Mouse (Mus musculus): ENCODE measurements at regions not wholly inside any gene's neighbourhood (a gene's known extent, or its start where the extent isn't known, plus 50 kb on each side); places are given as distances from the start of the nearest gene placed in this dataset.

DNA sequence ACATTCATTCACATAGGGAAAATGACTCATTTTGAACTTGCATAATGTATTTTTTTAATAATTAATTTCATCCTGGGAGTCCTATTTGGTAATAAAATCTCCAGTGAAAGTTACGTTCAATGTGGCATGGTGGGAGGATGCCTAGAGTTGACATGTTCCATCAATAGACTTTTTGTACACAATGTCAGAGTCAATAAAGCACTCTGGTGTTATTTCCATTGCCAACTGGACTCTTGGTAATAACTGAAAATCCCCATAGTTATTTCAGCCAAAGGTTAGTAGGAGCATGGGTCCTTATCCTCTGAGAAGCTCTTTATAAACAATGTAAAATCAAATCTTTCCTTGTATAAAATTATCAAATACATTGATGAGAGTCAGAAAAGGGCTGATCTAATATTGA, 87.3 kb downstream of the P2ry1 start:
- DNase-seq, result no peak
- no peak overlapping the region for H3K4me3 ChIP-seq (ENCODE audit: insufficient read depth, low read depth, low read length)

DNA sequence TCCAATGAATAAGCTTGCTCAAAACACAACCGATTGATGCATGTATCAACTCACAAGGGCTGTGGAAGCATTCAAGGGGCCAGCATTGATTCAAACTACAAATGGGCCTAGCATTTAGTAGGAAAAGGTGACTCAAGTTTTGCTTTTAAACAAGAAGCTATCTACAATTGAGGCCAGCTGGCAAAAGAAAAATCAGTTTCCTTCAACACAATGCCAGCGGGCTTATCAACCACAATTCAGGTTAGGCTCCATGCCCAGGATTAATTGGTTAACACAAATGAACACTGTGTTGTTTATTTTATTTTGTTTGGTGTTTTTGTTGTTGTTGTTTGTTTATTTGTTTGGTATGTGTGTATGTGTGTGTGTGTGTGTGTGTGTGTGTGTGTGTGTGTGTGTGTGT, 89.4 kb downstream of the P2ry1 start:
- H3K4me1 ChIP-seq (ENCODE audit: control insufficient read depth, insufficient read depth, low read length), result no peaks in the 10 kb centered on the region
- no peak overlapping the region for H3K27ac ChIP-seq (ENCODE audit: insufficient read depth, low read depth, low read length)
- 89% methylated on average over 2 of the region's 2 CpGs for WGBS
- TF ChIP-seq POLR2A (IDR thresholded peaks at IDR 0.05; ENCODE audit: low read depth, low read length) (no peak), CTCF (conservative IDR thresholded peaks at IDR 0.05; ENCODE audit: insufficient read depth, insufficient read length, low read depth, low read length) (no peak)
- H3K27me3 ChIP-seq (replicated peaks; ENCODE audit: control insufficient read depth, insufficient read depth, low read length), result no peaks in the 10 kb centered on the region
- no peaks in the 10 kb centered on the region for H3K36me3 ChIP-seq (ENCODE audit: control insufficient read depth, insufficient read depth, low read length)
- no peak for DNase-seq
- H3K4me3 ChIP-seq (ENCODE audit: insufficient read depth, low read depth, low read length), result no peak overlapping the region

More for the DNA sequence above, 87.3 kb downstream of the P2ry1 start:
- no peaks in the 10 kb centered on the region for H3K36me3 ChIP-seq (ENCODE audit: control insufficient read depth, insufficient read depth, low read length)
- TF ChIP-seq CTCF (conservative IDR thresholded peaks at IDR 0.05; ENCODE audit: insufficient read depth, insufficient read length, low read depth, low read length), result no peak
- no peak for TF ChIP-seq POLR2A (IDR thresholded peaks at IDR 0.05; ENCODE audit: low read depth, low read length)
- no peaks in the 10 kb centered on the region for H3K27me3 ChIP-seq (replicated peaks; ENCODE audit: control insufficient read depth, insufficient read depth, low read length)
- H3K27ac ChIP-seq (ENCODE audit: insufficient read depth, low read depth, low read length), result no peak overlapping the region
- WGBS, result 65% methylated on average over 1 of the region's 1 CpGs
- no peaks in the 10 kb centered on the region for H3K4me1 ChIP-seq (ENCODE audit: control insufficient read depth, insufficient read depth, low read length)

DNA sequence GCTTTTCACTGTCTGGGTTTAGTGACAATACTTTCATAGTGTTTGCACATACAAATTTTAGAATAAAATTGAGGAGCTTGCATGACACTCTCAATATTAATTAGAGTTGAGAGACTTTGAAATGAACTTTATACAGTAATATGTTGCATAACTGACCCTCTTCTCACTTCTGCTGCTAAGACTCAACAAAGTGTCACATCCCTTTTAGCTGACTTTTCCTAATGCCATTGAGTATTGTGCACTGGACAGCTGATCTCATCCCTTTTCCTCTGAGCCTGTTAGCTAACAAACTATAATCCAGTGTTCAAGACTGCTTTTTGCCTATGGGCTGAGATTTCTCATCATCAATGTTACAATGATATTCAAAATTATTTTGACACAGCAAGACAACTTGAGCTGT, 113.8 kb downstream of the P2ry1 start:
- Histone ChIP-seq H3K4me1 (ENCODE audit: control insufficient read depth, insufficient read depth, low read length) (no peaks in the 10 kb centered on the region), H3K36me3 (ENCODE audit: control insufficient read depth, insufficient read depth, low read length) (no peaks in the 10 kb centered on the region)
- no peak for TF ChIP-seq POLR2A (IDR thresholded peaks at IDR 0.05; ENCODE audit: low read depth, low read length)
- no peak for TF ChIP-seq CTCF (conservative IDR thresholded peaks at IDR 0.05; ENCODE audit: insufficient read depth, insufficient read length, low read depth, low read length)

DNA sequence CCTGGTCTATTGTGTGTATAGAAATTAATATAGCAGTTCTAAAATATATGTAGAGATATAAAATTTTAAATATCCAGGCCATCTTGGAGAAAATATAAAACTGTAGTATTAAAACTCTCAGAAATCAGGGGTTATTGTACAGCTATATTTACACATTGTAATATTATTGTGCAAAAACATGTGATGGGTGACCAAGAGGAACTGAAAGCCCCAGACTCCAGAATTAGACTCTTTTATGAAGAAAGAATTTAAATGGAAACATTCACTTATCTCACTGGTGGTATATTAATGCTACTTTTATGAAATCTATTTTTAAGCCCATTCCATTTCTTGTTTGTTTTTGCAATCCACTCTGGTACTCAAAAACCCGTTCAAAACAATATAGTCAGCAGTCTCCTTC, 130.5 kb downstream of the P2ry1 start:
- DNase-seq, result no peak
- no peak overlapping the region for H3K4me3 ChIP-seq (ENCODE audit: insufficient read depth, low read depth, low read length)
- no peak for TF ChIP-seq POLR2A (IDR thresholded peaks at IDR 0.05; ENCODE audit: low read depth, low read length)
- TF ChIP-seq CTCF (conservative IDR thresholded peaks at IDR 0.05; ENCODE audit: insufficient read depth, insufficient read length, low read depth, low read length), result no peak
- no peaks in the 10 kb centered on the region for H3K4me1 ChIP-seq (ENCODE audit: control insufficient read depth, insufficient read depth, low read length)
- no peak overlapping the region for H3K27ac ChIP-seq (ENCODE audit: insufficient read depth, low read depth, low read length)
- 54% methylated on average over 1 of the region's 1 CpGs for WGBS
- no peaks in the 10 kb centered on the region for H3K27me3 ChIP-seq (replicated peaks; ENCODE audit: control insufficient read depth, insufficient read depth, low read length)
- no peaks in the 10 kb centered on the region for H3K36me3 ChIP-seq (ENCODE audit: control insufficient read depth, insufficient read depth, low read length)

More for the DNA sequence above, 113.8 kb downstream of the P2ry1 start:
- Histone ChIP-seq H3K4me3 (ENCODE audit: insufficient read depth, low read depth, low read length) (no peak overlapping the region), H3K27me3 (replicated peaks; ENCODE audit: control insufficient read depth, insufficient read depth, low read length) (no peaks in the 10 kb centered on the region), H3K27ac (ENCODE audit: insufficient read depth, low read depth, low read length) (no peak overlapping the region)
- no peak for DNase-seq

DNA sequence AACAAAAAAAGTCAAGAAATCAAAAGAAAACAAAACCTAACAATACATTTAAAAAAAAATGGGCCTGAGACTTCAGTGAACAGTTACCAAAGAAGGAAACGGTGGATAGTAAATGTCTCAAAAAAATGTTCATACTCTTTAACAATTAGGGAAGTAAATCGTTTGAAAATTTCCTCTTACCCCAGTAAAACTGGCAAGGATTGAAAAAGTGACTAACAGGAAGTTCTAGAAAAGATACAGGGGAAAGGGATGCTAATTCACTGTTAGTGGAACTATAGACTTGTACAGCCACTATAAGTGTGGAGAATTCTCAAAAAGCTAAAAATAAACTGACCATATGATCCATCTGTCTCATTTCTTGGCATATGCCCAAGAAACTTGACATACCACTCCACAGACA, 151.5 kb downstream of the P2ry1 start:
- Histone ChIP-seq H3K4me1 (ENCODE audit: control insufficient read depth, insufficient read depth, low read length) (no peaks in the 10 kb centered on the region), H3K4me3 (ENCODE audit: insufficient read depth, low read depth, low read length) (no peak overlapping the region), H3K27me3 (replicated peaks; ENCODE audit: control insufficient read depth, insufficient read depth, low read length) (no peaks in the 10 kb centered on the region), H3K27ac (ENCODE audit: insufficient read depth, low read depth, low read length) (no peak overlapping the region), H3K36me3 (ENCODE audit: control insufficient read depth, insufficient read depth, low read length) (no peaks in the 10 kb centered on the region)
- no peak for DNase-seq
- WGBS, result 73% methylated on average over 2 of the region's 2 CpGs
- TF ChIP-seq CTCF (conservative IDR thresholded peaks at IDR 0.05; ENCODE audit: insufficient read depth, insufficient read length, low read depth, low read length) (no peak), POLR2A (IDR thresholded peaks at IDR 0.05; ENCODE audit: low read depth, low read length) (no peak)

DNA sequence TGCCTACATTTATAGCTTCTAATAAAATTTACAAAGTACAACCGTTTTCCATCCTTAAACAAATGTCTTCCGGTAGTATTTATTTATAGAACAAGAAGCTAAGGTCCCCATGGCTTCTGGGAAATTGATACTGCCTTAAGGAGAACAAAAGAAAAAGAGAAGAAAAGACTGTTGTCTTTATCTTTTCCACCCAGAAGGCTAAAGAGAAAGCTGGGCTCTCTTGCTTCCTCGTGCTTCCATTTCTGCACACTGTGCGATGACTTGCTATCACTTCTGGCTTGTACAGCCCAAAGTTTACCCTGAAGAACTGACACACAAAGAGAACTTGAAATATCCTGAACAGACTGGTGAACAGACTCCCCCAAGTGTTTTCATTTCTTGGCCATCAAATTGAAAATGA, 157.2 kb downstream of the P2ry1 start:
- Histone ChIP-seq H3K27me3 (replicated peaks; ENCODE audit: control insufficient read depth, insufficient read depth, low read length) (no peaks in the 10 kb centered on the region), H3K36me3 (ENCODE audit: control insufficient read depth, insufficient read depth, low read length) (no peaks in the 10 kb centered on the region), H3K4me1 (ENCODE audit: control insufficient read depth, insufficient read depth, low read length) (no peaks in the 10 kb centered on the region), H3K27ac (ENCODE audit: insufficient read depth, low read depth, low read length) (no peak overlapping the region), H3K4me3 (ENCODE audit: insufficient read depth, low read depth, low read length) (no peak overlapping the region)
- DNase-seq, result no peak
- TF ChIP-seq POLR2A (IDR thresholded peaks at IDR 0.05; ENCODE audit: low read depth, low read length) (no peak), CTCF (conservative IDR thresholded peaks at IDR 0.05; ENCODE audit: insufficient read depth, insufficient read length, low read depth, low read length) (no peak)
- WGBS, result 66% methylated on average over 4 of the region's 4 CpGs

DNA sequence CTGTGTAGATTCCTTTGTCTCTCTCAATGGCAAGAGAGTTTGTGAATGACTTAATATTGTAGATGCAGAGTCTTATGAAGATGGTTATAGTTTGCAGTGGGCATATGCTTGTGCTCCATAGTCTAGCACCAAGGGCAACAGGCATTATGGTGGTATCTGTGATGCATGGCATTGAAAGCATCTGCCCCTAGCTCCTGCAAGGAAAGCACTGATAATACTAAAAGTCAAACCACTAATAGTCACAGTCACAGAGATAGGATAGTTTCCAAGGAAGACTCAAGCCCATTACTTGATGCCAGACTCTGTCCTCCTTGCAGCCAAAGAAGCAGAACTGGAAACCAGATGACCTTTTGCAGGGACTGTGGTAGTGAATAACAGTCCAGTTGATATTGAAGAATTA, 158.8 kb downstream of the P2ry1 start:
- H3K36me3 ChIP-seq (ENCODE audit: control insufficient read depth, insufficient read depth, low read length), result no peaks in the 10 kb centered on the region
- TF ChIP-seq CTCF (conservative IDR thresholded peaks at IDR 0.05; ENCODE audit: insufficient read depth, insufficient read length, low read depth, low read length), result no peak
- TF ChIP-seq POLR2A (IDR thresholded peaks at IDR 0.05; ENCODE audit: low read depth, low read length), result no peak
- no peak for DNase-seq
- no peak overlapping the region for H3K4me3 ChIP-seq (ENCODE audit: insufficient read depth, low read depth, low read length)
- no peaks in the 10 kb centered on the region for H3K4me1 ChIP-seq (ENCODE audit: control insufficient read depth, insufficient read depth, low read length)
- H3K27me3 ChIP-seq (replicated peaks; ENCODE audit: control insufficient read depth, insufficient read depth, low read length), result no peaks in the 10 kb centered on the region
- no peak overlapping the region for H3K27ac ChIP-seq (ENCODE audit: insufficient read depth, low read depth, low read length)

DNA sequence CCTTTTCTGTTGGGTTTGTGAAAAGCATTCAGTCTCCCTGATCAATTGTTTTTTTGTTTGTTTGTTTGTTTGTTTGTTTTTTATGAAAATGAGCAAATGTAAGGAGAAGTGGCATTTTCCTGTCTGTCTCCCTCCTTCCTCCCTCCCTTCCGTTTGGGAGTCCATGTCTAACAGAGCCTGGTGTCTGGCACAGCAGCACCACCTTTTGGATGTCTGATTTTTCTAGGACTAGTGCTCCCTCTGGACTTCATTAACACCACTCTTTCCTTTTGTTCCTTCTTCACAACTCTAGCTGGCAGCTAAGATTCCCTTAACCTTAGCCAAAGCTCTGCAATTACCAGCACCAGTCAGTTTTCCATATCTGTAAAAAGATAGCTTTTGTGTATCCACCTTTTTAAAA, 175.6 kb upstream of the Rap2b start:
- 11% methylated on average over 1 of the region's 1 CpGs for WGBS
- TF ChIP-seq CTCF (conservative IDR thresholded peaks at IDR 0.05; ENCODE audit: insufficient read depth, insufficient read length, low read depth, low read length) (peak; percentile 52), POLR2A (IDR thresholded peaks at IDR 0.05; ENCODE audit: low read depth, low read length) (no peak)
- Histone ChIP-seq H3K36me3 (ENCODE audit: control insufficient read depth, insufficient read depth, low read length) (no peaks in the 10 kb centered on the region), H3K27me3 (replicated peaks; ENCODE audit: control insufficient read depth, insufficient read depth, low read length) (no peaks in the 10 kb centered on the region), H3K27ac (ENCODE audit: insufficient read depth, low read depth, low read length) (no peak overlapping the region), H3K4me3 (ENCODE audit: insufficient read depth, low read depth, low read length) (no peak overlapping the region), H3K4me1 (ENCODE audit: control insufficient read depth, insufficient read depth, low read length) (no peaks in the 10 kb centered on the region)
- no peak for DNase-seq

Measured in kidney, adult 2 months (tissue).